Mouse (Mus musculus): ENCODE data around the gene Ddx52. TPM values are rescaled to one million over a fixed set of nuclear protein-coding genes. Genes with fewer than 3 reads are reported as not detected.

Ddx52 gene
- polyA plus RNA-seq, 1 experiment from 2014 or later: 40.3 TPM

DNA sequence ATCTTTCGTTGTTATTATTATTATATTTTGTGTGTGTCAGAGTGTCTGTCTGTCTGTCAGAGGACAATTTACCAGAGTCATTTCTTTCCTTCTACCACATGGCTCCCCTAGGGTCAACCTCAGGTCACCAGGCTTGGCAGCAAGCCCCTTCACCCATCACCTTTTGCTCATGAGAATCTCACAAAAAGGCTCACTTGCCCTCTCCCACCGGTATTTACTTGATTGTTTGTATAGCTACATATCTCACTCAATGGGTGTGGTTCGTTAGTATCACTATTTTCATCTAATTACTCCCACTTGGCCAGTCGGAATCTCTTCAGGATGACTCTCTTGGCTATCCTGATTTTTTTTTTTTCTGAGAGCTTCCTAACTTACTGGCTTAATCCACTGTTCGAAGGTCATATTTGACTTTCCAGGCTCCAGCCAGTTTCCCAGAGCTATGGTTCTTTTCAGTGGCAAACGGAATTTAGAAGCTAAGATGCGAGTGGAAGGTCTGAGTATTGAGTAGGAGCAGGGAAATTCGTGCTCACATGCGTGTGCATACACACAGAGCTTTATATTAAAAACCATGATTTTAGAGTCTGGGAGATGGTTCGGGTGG is 9.3 kb upstream of the Ddx52 start:
- Histone ChIP-seq H3K36me3 (no peaks in the 10 kb centered on the region), H3K9ac (no peak overlapping the region), H3K4me1 (peaks cover 9% of the 10 kb centered on the region), H3K4me3 (replicated peaks) (no peak overlapping the region), H3K9me3 (replicated peaks) (no peaks in the 10 kb centered on the region), H3K27me3 (peaks cover 5% of the 10 kb centered on the region), H3K4me2 (no peak overlapping the region), H3K27ac (no peak overlapping the region)
- WGBS: 85% methylated on average over 10 of the region's 10 CpGs
- ATAC-seq (replicated peaks; ENCODE audit: low FRiP score): no peak

DNA sequence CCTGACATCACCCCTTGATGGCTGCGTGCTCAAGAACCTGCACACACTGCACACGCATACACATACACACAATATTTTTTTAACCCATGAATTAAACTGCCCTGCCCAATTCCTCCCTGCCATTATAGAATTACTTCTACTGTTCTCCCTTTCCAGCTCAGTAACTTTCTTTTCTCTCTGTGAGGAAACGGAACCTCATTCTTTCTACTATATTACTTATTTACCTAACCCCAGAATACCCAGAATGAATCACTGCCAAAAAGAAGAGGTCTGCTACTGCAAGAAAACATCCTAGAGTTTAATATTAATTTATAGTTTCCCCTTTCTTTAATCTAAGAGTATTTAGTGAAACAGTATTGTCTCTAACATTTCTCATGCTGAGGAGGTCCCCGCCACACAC is 8.5 kb upstream of the Ddx52 start:
- no peaks in the 10 kb centered on the region for H3K36me3 ChIP-seq
- peaks cover 9% of the 10 kb centered on the region for H3K4me1 ChIP-seq
- no peak for ATAC-seq (replicated peaks; ENCODE audit: low FRiP score)
- no peak overlapping the region for H3K4me2 ChIP-seq
- H3K27me3 ChIP-seq: peaks cover 5% of the 10 kb centered on the region
- H3K27ac ChIP-seq: no peak overlapping the region
- no peak overlapping the region for H3K9ac ChIP-seq
- H3K9me3 ChIP-seq (replicated peaks): no peaks in the 10 kb centered on the region
- H3K4me3 ChIP-seq (replicated peaks): no peak overlapping the region
- 56% methylated on average over 4 of the region's 4 CpGs for WGBS

DNA sequence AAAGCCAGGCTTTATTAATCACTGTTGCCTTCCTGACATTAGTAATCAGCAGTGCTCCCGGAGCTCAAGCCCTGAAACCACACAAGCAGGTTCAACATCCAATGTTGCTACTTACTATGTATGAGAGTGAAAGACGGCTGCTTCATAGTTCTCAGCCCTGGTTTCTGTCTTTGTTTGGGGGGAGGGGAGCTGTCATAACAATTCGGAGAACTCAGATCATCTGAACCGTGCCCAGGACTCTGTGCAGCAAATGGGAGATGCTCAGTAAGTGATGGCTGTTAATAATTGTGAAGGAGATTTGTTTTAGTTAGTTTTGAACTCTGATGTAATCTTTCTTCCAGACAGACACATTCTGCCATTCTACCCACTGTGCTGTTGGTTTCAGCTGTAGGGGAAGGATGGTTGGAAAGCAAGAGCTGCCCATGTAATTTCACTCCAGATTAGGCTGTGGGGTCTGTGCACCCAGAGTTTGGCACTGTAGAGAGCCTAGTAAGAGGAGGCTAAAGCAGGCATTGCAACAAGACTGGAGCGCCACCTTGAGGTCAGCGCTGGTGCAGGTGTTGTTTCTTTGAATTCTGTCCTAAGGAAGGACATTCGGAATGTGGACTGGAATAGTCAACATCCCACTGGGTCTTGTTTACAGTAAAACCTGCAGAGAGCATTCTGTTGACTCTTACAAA is 5.7 kb upstream of the Ddx52 start:
- WGBS: 16% methylated on average over 7 of the region's 7 CpGs
- H3K36me3 ChIP-seq: no peaks in the 10 kb centered on the region
- 0 out of 2 replicates have a peak, but pooled peaks have one; percentile 52 for ATAC-seq (replicated peaks; ENCODE audit: low FRiP score)
- H3K27ac ChIP-seq: no peak overlapping the region
- no peak overlapping the region for H3K9ac ChIP-seq
- peaks cover 9% of the 10 kb centered on the region for H3K4me1 ChIP-seq
- no peaks in the 10 kb centered on the region for H3K9me3 ChIP-seq (replicated peaks)
- no peak overlapping the region for H3K4me3 ChIP-seq (replicated peaks)
- H3K27me3 ChIP-seq: peaks cover 11% of the 10 kb centered on the region
- H3K4me2 ChIP-seq: no peak overlapping the region; the same call in 1 of the 2 replicates

DNA sequence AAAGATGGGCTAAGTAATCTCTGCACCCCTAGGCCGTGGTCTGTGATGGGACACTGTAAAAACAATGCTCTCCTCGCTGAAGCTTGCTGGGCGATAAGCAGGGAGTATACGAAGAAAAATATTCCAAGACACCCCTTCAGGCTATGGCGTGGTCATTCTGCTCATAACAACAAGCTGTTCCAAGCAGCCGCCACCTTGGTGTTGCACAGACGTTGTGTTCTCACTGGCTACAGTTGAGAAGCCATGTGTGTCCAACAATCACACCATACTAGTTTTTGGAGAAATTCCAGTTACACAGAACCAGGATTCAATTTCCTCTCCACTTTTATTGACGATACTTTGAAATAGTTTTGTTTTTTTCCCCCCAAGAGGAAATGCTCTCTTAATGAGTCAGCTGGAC is 3.3 kb upstream of the Ddx52 start:
- ATAC-seq (replicated peaks; ENCODE audit: low FRiP score): no peak
- H3K27me3 ChIP-seq: peaks cover 11% of the 10 kb centered on the region
- 65% methylated on average over 8 of the region's 8 CpGs for WGBS

DNA sequence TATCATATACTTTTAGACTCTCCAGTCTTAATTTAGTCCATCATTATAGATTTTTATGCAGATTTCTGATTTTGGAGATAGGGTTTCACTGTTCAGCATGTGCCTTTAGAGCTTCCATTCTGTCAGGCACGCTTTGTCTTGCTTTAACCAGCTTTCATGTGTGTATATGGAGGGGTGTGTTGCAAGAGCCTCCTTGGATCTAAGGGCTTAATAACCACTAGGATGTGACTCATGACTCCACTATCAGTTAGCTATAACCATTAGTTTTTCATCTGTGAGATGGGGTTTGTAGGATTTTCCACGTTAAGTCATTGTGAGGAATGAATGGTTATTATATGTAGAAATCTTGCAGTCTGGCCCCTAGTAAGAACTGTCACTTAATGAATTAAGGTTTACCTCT is 15.0 kb downstream of the Ddx52 start:
- 90% methylated on average over 2 of the region's 2 CpGs for WGBS
- Histone ChIP-seq H3K36me3 (peaks cover 99% of the 10 kb centered on the region), H3K4me2 (no peak overlapping the region), H3K27ac (no peak overlapping the region), H3K4me1 (no peaks in the 10 kb centered on the region), H3K4me3 (replicated peaks) (no peak overlapping the region), H3K27me3 (no peaks in the 10 kb centered on the region), H3K9me3 (replicated peaks) (no peaks in the 10 kb centered on the region), H3K9ac (no peak overlapping the region)
- ATAC-seq (replicated peaks; ENCODE audit: low FRiP score): no peak

More for the DNA sequence above, 3.3 kb upstream of the Ddx52 start:
- no peak overlapping the region for H3K4me3 ChIP-seq (replicated peaks)
- no peaks in the 10 kb centered on the region for H3K9me3 ChIP-seq (replicated peaks)
- no peak overlapping the region for H3K4me2 ChIP-seq
- H3K36me3 ChIP-seq: peaks cover 3% of the 10 kb centered on the region
- H3K9ac ChIP-seq: no peak overlapping the region
- peaks cover 24% of the 10 kb centered on the region for H3K4me1 ChIP-seq
- no peak overlapping the region for H3K27ac ChIP-seq

DNA sequence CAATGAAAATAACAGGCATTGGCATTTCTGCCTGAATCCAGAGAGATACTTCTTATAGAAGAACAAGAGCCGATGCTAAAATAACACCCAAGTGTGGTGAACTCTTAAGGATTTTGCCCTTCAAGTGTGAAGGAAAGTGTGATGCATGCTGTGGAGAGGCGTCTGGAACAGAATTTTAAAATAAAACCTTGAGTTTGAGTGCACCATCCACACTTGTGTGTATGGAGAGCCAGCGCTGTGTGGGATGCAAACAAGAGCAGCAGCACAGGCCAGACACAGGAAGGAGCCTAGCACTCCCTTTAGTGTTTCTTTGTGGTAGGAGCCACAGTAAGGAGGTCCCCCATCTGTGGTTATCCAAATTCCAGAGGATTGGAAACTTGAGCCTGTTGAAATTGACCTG is 20.1 kb downstream of the Ddx52 start:
- H3K36me3 ChIP-seq: peaks cover 61% of the 10 kb centered on the region
- no peak overlapping the region for H3K4me3 ChIP-seq (replicated peaks)
- H3K9me3 ChIP-seq (replicated peaks): no peaks in the 10 kb centered on the region
- H3K27me3 ChIP-seq: no peaks in the 10 kb centered on the region
- no peak overlapping the region for H3K9ac ChIP-seq
- peaks cover 12% of the 10 kb centered on the region; the same call in 1 of the 2 replicates for H3K4me1 ChIP-seq
- ATAC-seq (replicated peaks; ENCODE audit: low FRiP score): no peak
- 82% methylated on average over 3 of the region's 3 CpGs for WGBS
- H3K4me2 ChIP-seq: no peak overlapping the region
- H3K27ac ChIP-seq: no peak overlapping the region

DNA sequence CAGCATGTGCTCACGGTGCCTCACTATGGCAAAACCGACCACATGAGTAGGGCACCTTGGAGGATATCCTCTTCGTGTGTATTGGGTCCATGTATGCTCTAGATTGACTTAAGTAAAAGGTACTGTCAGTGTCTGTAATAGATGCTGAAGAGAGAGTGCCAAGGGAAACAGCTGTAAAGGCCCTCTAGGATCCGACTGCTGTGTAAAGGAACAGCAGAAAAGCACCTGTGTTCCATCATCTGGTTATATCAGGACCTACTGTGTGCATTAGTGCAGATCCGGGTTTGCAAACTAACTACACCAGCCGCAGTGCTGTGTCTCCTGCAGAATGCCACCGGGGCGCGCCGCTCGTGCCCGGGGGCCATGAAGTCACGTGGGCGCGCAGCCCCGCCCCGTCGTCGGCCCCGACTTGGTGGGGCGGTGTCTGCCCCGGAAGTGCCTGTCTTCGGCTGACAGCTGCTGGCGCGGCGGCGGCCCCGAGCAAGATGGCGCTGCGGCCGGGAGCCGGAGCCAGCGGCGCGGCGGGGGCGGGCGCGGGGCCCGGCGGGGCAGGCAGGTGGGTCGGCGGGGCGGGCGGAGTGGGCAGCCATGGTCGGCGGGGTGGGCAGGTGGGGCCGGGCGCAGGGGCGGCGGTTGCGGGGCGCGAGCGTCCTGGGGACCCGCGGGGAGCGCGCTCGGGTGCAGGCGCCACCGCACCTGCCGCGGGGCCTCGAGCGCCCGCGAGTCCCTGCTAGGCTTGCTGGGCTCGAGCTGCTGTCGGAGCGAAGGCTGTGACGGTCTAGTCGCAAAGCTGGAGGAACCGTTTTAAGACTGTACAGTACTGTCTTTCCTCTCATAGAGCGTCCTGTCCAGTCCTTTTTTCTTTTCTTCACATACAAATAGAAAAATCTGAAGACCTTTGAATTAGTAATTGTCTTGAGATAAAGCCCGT is 22.4 kb downstream of the Ddx52 start, which contains the start of gene Synrg:
TSS of gene Synrg (plus strand) at position 438 of the 931 bp plus-strand sequence.
- no peaks in the 10 kb centered on the region for H3K9me3 ChIP-seq (replicated peaks)
- H3K4me1 ChIP-seq: peaks cover 13% of the 10 kb centered on the region; the same call in 1 of the 2 replicates
- H3K27me3 ChIP-seq: no peaks in the 10 kb centered on the region
- ATAC-seq (replicated peaks; ENCODE audit: low FRiP score): peak; percentile 93
- H3K36me3 ChIP-seq: peaks cover 40% of the 10 kb centered on the region
- 2% methylated on average over 63 of the region's 76 CpGs for WGBS
- peak within 1 kb of the TSS; percentile 66 for H3K27ac ChIP-seq
- peak within 1 kb of the TSS; percentile 72 for H3K9ac ChIP-seq
- H3K4me2 ChIP-seq: peak within 1 kb of the TSS; percentile 73
- peak within 1 kb of the TSS; percentile 76 for H3K4me3 ChIP-seq (replicated peaks)

DNA sequence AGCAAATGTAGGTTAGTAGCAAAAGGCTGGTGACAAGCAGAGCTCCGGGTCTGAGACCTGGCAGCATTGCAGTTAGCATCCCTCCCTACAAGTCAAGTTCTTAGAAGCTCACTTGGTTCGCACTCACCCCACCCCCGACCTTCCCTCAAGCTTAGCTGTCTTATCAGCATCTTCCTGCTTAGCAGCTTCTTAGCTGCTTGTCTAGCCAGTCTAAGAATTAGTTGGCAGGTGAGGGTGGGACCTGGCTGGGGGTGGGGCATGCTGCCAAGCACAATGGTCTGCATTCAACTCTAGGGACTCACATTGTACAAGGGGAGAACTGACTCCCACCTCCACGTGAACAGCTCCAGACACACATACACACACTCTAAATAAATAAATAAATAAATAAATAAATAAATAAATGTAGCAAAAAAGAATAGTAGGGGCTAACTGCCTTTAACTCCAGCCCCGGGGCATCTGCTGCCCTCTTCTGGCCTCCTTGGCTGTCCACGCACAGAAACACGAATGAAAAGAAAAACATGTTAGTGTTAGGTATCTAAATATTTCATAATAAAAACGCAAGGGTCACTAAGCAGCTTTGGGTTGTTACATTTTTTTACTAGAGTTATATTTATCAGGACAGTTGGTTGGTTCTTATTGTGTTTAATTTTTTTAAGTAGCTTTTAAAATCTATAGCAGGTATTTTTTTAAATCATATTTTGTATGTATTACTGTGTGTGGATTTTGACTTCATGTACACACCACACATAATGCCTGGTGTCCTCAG is 25.8 kb downstream of the Ddx52 start:
- no peak overlapping the region for H3K4me2 ChIP-seq
- peaks cover 13% of the 10 kb centered on the region; the same call in 1 of the 2 replicates for H3K4me1 ChIP-seq
- no peaks in the 10 kb centered on the region for H3K27me3 ChIP-seq
- peaks cover 14% of the 10 kb centered on the region for H3K36me3 ChIP-seq
- no peak for ATAC-seq (replicated peaks; ENCODE audit: low FRiP score)
- no peak overlapping the region for H3K4me3 ChIP-seq (replicated peaks)
- H3K9me3 ChIP-seq (replicated peaks): no peaks in the 10 kb centered on the region
- no peak overlapping the region for H3K9ac ChIP-seq
- H3K27ac ChIP-seq: no peak overlapping the region
- 59% methylated on average over 8 of the region's 8 CpGs for WGBS

DNA sequence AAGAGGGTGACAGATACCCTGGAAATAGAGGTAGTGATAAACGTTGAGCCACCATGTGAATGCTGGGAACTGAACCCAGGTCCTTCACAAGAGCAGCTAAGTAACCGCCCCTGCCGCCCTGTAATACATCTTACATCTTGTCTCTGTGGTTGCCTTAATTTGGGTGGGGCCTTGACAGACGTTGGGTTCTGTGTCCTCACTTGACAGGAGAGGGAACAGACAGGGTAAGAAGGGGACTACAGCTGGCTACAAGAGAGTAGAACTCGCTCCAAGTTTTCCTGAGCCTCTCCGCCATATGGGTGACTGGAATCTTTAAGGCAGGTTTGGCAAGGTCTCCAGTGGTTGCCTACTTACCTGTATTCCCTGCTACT is 26.3 kb downstream of the Ddx52 start:
- H3K9ac ChIP-seq: no peak overlapping the region
- no peak overlapping the region for H3K4me3 ChIP-seq (replicated peaks)
- ATAC-seq (replicated peaks; ENCODE audit: low FRiP score): no peak
- peaks cover 13% of the 10 kb centered on the region for H3K36me3 ChIP-seq
- peaks cover 13% of the 10 kb centered on the region; the same call in 1 of the 2 replicates for H3K4me1 ChIP-seq
- H3K4me2 ChIP-seq: no peak overlapping the region
- no peaks in the 10 kb centered on the region for H3K27me3 ChIP-seq
- no peak overlapping the region for H3K27ac ChIP-seq
- no peaks in the 10 kb centered on the region for H3K9me3 ChIP-seq (replicated peaks)
- 77% methylated on average over 6 of the region's 6 CpGs for WGBS

DNA sequence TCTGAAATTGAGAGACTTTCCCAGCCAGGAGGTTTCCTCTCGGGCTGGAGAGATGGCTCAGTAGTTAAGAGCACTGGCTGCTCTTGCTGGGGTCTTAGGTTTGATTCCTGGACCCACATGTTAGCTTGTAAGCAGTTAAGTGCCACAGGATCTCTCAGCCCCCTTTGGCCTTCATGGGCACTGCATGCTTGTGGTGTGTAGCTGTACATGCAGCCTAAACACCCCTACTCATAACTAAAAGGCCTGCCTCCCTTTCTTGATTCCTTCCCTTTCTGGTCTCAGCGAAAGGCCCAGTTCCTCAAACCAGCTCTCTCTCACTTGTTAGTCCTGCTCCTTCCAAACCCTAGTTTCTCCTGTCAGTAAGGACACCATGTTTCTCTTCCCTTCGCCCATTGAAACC is 27.2 kb downstream of the Ddx52 start:
- 88% methylated on average over 3 of the region's 3 CpGs for WGBS
- no peak for ATAC-seq (replicated peaks; ENCODE audit: low FRiP score)

DNA sequence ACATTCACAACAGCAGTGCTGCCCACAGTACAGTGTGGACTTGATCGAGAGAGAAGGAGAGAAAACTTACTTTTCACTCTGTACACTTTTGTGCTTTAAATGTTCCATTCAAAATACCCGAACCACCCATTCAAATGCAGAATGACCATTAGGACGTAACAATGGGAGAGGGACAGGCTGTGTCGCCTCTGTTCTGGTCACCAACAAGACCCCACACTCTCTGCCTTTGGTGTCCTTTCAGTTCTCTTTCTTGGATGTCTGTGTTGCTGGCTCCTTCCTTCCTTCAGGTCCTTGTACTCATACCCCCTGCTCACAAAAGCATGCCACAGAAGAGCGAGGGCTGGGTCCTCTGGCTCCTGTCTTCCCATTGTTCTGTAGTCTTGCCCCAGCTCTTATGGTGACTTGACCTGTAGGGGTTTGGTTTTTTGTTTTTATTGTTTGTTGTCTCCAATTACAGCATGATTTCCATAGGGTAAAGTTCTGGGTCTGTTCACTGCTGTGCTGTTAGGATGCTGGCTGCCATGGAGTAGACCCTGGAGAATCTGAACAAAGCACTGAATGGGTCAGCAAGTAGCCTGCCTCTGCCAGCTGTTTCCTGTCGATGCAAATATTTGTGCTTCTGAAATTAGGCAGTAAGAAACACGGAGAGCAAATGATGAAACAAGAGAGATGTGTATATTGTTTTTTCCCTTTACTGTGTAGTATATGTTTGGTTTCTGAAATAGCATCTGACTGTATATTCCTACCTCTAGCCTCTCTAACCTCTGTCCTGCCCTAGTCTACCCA is 32.9 kb downstream of the Ddx52 start:
- Histone ChIP-seq H3K4me1 (peaks cover 21% of the 10 kb centered on the region), H3K27ac (no peak overlapping the region), H3K27me3 (no peaks in the 10 kb centered on the region), H3K9ac (no peak overlapping the region), H3K4me2 (no peak overlapping the region), H3K36me3 (peaks cover 39% of the 10 kb centered on the region), H3K9me3 (replicated peaks) (no peaks in the 10 kb centered on the region), H3K4me3 (replicated peaks) (no peak overlapping the region)
- ATAC-seq (replicated peaks; ENCODE audit: low FRiP score): no peak
- WGBS: 74% methylated on average over 7 of the region's 7 CpGs

More for the DNA sequence above, 27.2 kb downstream of the Ddx52 start:
- no peak overlapping the region for H3K4me3 ChIP-seq (replicated peaks)
- H3K9ac ChIP-seq: no peak overlapping the region
- H3K9me3 ChIP-seq (replicated peaks): no peaks in the 10 kb centered on the region
- no peak overlapping the region for H3K4me2 ChIP-seq
- 0 out of 2 replicates have a peak, but pooled peaks cover 10% of the 10 kb centered on the region for H3K4me1 ChIP-seq
- no peak overlapping the region for H3K27ac ChIP-seq
- peaks cover 12% of the 10 kb centered on the region for H3K36me3 ChIP-seq
- no peaks in the 10 kb centered on the region for H3K27me3 ChIP-seq

Measured in kidney, embryonic 15.5 days (tissue).